Mouse (Mus musculus) heart, postnatal 10 days (tissue): ENCODE measurements around the gene Abraxas2. TPM values are rescaled to one million over a fixed set of nuclear protein-coding genes. Genes with fewer than 3 reads are reported as not detected.
A peak's percentile ranks its signal among the peaks of the same experiment; 100 is the strongest.

Experiments
- DNase-seq, 2 experiments: peaks; one replicate each; pipeline ENCODE4 v3.0.0; 2021
- intact Hi-C: fragments of 180-260 bp; cut with DNase I; formaldehyde crosslinking; loops from one replicate; pipeline ENCODE4 v1.15.1; 2025
- total RNA-seq, 2 experiments: library from RNA; stranded (reverse); gene quantifications; 2 replicates each; pipeline ENCODE4 v1.2.3; 2021

Abraxas2 gene
- total RNA-seq, 2 experiments from 2014 or later = 23.9 to 27.9 TPM

GRCm38 (mm10) chr7:132893336-132893735, 34.3 kb downstream of the Abraxas2 start:
- intact Hi-C loops = no loop called here

GRCm38 (mm10) chr7:132894841-132895555, 36.0 kb downstream of the Abraxas2 start:
- DNase-seq = peak; percentile 45 to 54
- intact Hi-C loops = no loop called here

More at GRCm38 (mm10) chr7:132893336-132893735, 34.3 kb downstream of the Abraxas2 start:
- DNase-seq = no peak

DNA sequence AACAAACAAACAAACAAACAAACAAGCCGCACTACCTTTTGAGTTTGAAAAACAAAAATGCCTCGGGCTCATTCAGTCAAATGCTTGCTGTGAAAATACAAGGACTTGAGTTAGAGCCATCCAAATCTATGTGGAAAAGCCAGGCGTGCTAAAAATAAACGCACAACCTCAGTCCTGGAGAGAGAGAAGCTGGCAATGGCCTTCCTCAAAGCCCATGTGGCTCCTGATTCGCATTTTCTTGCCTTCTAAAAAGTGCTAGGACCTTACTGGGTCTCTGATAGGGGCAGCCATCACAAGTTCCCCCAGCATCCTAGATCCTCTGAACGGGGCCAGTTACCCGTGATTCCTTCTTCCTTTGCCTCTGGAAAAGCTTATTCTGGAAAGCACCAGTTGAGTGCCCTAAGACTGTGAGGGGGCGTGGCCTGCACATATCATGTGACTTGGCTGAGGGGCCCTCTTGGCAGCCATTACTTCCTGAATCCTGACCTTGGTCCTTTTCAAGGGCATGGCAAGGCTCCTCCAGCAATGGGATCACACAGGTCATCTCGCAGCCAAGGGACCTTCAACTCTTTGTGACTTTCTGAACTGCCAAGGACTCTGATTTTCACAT, 37.3 kb downstream of the Abraxas2 start:
- intact Hi-C loops = no loop called here
- DNase-seq = peak; percentile 57 to 66

DNA sequence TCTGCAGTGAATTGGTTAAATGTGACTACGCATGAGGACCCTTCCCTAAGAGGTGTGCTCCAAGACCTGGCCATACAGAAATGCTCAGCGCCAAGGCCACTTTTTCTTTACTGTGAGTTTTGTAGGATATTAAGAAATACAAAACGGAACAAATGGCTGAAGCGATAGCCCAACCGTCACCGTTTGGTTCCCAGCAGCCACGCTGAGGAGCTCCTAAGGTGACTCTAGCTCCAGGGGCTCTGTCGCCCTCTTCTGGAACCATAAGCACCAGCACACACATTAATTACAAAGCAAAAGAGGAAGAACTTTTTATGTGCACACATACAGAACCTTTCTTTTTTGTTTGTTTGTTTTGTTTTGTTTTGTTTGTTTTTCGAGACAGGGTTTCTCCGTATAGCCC, 38.2 kb downstream of the Abraxas2 start:
- intact Hi-C loops = no loop called here

DNA sequence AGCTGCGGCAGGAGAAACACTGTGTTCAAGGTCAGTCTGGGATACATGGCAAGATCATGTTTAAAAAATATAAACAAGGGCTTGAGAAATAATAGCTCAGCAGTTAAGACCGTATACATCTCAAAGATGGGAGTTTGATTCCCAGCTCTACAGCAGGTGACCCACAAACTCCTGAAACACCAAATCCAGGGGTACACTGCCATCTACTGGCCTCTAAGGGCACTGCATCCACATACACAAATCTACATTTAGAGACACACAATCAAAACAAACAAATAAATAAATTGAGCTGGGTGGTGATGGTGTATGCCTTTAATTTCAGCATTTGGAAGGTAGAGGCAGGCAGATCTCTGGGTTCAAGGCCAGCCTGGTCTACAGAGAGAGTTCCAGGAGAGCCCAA, 39.2 kb downstream of the Abraxas2 start:
- intact Hi-C loops = loop anchor here (2.0 kb wide), 1 partner anchor 241 kb away; no protein-coding TSS in a partner anchor
- peak in 1 of 2 experiments; percentile 28 for DNase-seq

More for the DNA sequence above, 38.2 kb downstream of the Abraxas2 start:
- no peak for DNase-seq

- peak; percentile 23 to 35 for DNase-seq
- intact Hi-C loops = loop anchor here (2.0 kb wide), 1 partner anchor 30 kb away; the partner anchor contains the start of gene Zranb1
These were observed 42.0 kb downstream of the Abraxas2 start for GRCm38 (mm10) chr7:132900826-132901531.

GRCm38 (mm10) chr7:132903796-132904195, 44.8 kb downstream of the Abraxas2 start:
- intact Hi-C loops = no loop called here
- DNase-seq = no peak

DNA sequence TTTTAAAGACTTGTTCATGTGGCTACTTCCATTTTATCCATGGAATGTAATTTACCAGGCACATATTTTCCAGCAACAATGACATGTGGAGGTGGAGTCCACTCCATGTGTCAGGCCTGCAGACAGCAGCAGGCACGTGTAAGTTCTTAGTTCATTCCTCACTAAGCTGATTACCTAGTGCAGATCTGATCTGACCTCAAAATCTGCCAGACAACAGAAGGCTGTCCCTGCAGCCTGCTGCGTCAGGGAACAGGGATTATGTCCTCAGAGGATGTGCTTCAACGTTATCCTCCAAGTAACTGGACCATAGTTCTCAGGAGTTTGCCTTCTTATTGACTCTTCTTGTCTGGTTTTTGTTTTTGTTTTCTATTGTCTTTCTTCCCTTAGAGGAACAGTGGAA, 62.9 kb downstream of the Abraxas2 start:
- no peak for DNase-seq
- intact Hi-C loops = no loop called here

- DNase-seq = no peak
- intact Hi-C loops = no loop called here
These were observed 66.2 kb downstream of the Abraxas2 start for GRCm38 (mm10) chr7:132925227-132925626.

DNA sequence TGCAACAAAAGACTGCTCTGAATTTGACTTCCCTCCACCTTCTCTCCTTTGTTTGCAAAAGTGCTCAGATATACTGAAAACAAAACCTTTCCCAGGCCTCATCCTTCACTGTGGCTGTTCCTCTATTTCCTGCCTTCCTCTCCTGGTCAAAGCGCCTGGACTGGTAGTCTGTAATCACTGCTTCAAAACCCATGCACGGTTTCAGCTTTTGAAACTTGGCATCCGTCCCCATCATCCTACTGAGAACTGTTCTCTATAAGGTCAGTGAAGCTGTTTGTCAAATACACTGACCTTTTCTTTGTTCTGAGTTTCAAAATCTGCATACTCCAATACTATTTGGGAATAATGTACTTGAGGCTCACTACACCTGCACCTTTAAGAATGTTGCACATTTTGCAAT, 68.2 kb downstream of the Abraxas2 start:
- intact Hi-C loops = no loop called here
- DNase-seq = no peak

- intact Hi-C loops = loop anchor here (2.0 to 10.0 kb wide), 3 partner anchors 29 to 185 kb away; no protein-coding TSS in a partner anchor
- peak in 1 of 2 experiments; percentile 4 for DNase-seq
These were observed 71.0 kb downstream of the Abraxas2 start for GRCm38 (mm10) chr7:132930055-132930454.

DNA sequence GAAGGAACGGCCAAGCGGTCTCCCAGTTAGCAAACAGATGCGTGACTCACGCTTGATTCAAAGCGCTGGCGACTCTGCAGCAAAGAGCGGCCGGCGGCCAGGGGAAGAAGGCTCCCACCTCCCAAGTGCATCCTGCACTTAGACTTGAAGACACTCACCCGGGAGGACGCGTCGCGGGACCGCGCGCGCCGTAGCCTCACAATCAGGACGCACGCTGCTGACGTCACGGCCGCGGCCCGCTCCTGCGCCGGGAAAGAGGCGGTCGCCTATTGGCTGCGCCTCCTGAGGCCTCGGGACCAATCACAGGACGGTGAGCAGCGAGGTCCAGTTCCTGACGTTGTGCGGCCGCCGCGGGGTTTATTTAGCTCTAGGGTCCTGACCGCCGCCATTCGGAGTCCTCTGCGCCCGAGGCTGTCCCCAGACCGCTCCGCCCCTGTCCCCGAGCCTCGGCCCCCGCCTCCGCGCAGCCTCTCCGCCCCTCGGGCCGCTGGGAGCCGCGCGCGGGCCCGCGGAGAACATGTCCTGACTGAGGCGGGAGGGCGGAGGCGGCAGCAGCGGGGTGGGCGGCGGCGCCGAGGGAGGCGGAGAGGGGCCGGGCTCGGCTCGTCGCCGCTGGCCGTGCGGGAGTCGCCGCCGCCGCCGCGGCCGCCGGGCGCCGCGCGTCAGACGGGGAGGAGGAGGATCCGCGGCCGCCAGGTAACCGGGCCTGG, 72.0 kb downstream of the Abraxas2 start, which contains the start of gene Zranb1:
TSS of gene Zranb1 (plus strand) at position 293 of the 710 bp plus-strand sequence.
- intact Hi-C loops = loop anchor here (2.0 to 10.0 kb wide), 3 partner anchors 30 to 184 kb away; no protein-coding TSS in a partner anchor
- peak; percentile 99 for DNase-seq

DNA sequence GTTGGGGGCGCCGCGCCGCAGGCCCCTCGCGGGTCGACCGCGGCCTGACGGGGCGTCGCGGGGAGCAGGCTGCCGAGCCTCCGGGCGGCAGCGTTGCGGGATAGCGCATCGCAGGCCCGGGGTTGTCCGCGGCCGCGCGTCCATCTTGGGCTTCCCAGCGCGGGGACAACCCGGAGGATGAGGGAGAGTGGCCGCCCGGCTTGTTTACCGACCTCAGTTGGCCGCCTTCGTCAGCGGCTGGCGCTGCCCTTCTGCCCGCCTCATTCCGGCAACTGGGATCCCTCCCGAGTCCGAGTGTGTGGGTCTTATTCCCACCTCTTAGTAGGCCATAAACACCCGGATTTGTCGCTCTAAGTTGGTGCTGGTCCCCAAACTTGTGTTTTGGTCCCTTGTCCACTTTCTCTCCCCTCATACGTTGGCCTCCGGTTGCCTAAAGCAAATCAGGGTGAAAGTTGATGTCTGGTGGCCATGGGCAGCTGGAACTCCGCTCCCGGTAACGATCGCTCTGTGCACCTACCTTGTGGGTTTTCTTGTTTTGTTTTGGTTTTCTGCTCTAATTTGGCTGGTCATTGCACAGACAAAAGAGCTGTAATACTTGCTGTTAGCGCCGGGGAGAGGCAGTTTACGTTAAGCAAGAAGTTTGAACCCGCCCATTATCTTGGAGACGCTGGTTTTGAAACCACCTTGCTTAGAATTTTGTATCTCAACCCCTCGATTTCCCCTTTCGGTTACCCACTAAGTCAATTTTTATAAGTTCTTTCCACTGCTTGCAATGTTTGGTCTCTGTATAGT, 72.7 kb downstream of the Abraxas2 start:
- intact Hi-C loops = loop anchor here (2.0 to 10.0 kb wide), 3 partner anchors 31 to 183 kb away; no protein-coding TSS in a partner anchor
- peak; percentile 58 to 73 for DNase-seq

GRCm38 (mm10) chr7:132933331-132933730, 74.3 kb downstream of the Abraxas2 start:
- intact Hi-C loops = loop anchor here (5.0 to 10.0 kb wide), 2 partner anchors 69 to 181 kb away; no protein-coding TSS in a partner anchor
- no peak for DNase-seq

Other genes with a start within 250 kb of the Abraxas2 start
- gene Lhpp, start 248.6 kb upstream of the Abraxas2 start, total RNA-seq = 10 to 100 TPM; 18.0 to 18.4 TPM
- gene Fam53b, start 45.3 kb upstream of the Abraxas2 start, total RNA-seq = 10 to 100 TPM; 35.5 to 46.0 TPM
- gene Eef1akmt2, start 6.6 kb upstream of the Abraxas2 start, total RNA-seq = 10 to 100 TPM; 13.9 to 14.6 TPM
- gene Zranb1, start 71.9 kb downstream of the Abraxas2 start, total RNA-seq = 10 to 100 TPM; 34.8 to 36.2 TPM